Mouse (Mus musculus): ENCODE measurements around the gene Rngtt.

DNA sequence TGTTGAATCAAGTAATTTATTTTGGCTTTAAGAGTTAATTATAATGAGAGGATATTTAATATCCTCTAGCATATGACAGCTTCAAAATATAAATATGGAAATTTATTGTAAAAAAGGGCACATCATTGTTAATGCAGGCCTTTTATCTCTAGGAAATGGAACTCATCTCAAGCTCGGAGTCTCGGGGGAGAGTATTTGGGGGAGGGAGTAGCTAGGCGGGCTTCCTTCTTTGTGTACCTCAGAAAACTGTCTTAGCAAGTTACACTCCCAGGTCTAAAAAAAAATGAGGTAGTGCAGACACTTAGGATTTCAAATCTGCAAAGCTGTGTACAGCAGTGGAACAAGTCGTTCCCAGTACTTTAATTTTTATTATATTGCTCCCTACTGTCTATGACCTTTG, 104.7 kb downstream of the Rngtt start:
- no peak for TF ChIP-seq CTCF (IDR thresholded peaks at IDR 0.05; ENCODE audit: control insufficient read depth, insufficient read depth, low read length)
- TF ChIP-seq POLR2A (IDR thresholded peaks at IDR 0.05; ENCODE audit: borderline replicate concordance, control insufficient read depth, low read depth, low read length), result no peak
